Mouse (Mus musculus): ENCODE data around the gene Fam110c. TPM values are rescaled to one million over a fixed set of nuclear protein-coding genes. Genes with fewer than 3 reads are reported as not detected.

Fam110c gene
- 2.1 and 2.4 TPM in 2 replicates for polyA plus RNA-seq (2012; rRNA removed; ENCODE audit: low replicate concordance)

DNA sequence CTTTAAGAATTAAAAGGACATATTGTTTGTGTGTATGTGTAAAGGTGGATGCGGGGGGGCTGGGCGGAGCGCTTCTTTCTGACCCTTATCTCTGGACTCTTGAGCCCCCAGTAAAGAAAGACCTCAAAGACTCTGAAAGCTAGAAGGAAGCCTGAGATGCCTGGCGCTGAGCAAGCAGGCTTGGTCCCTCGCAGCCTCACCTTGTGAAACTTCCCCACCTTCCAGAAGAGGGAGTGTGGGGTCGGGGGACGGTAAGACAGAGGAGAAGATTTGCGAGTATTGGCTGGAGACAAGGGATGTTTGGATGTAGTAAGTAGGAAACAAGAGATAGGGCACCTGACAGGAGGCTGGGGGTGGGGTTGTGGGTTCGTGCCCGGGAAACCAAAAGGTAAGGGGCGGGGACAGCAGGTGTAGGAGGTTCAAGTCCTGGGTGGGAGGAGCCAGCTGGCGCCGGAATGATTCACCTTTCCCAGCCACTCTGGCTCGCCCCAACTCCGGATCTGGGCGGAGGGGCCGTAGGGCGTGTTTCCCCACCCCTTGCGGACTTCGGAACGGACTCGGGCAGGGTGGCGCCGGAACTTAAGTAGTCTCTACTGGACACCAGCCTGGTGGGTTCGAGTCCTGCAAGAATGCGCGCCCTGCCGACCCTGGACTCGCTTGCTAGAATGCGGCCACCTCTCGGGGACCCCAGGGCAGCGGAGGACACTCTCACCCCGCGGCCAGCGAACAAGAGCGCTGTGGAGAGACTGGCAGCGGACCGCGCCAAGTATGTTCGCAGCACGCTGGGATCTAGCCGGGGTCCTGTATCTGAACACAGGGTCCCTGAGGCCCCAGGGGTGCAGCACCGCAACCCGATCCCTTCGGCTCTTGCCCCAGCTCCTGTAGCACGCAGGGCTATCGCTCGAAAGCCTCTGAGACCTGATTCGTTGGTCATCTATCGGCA lies at the start of gene Fam110c:
Gene Fam110c (plus strand): TSS at position 450 of the 943 bp plus-strand sequence.

Other genes starting within 250 kb of the Fam110c start
- 0.46 and 0.47 TPM in 2 replicates for gene Alkal2, start 189.5 kb upstream of the Fam110c start, polyA plus RNA-seq (2012; rRNA removed; ENCODE audit: low replicate concordance)
- gene Acp1, start 162.3 kb upstream of the Fam110c start, polyA plus RNA-seq (2012; rRNA removed; ENCODE audit: low replicate concordance): 3.7 and 3.8 TPM in 2 replicates
- gene Sh3yl1, start 162.2 kb upstream of the Fam110c start, polyA plus RNA-seq (2012; rRNA removed; ENCODE audit: low replicate concordance): 1.2 and 1.5 TPM in 2 replicates
- not detected in 2 replicates for gene Gm6993, start 166.9 kb downstream of the Fam110c start, polyA plus RNA-seq (2012; rRNA removed; ENCODE audit: low replicate concordance)
- 78.2 and 97.5 TPM in 2 replicates for gene Lamb1, start 191.4 kb downstream of the Fam110c start, polyA plus RNA-seq (2012; rRNA removed; ENCODE audit: low replicate concordance)